Mouse (Mus musculus) embryonic fibroblast, embryonic 13.5 days (primary cell): ENCODE measurements around the gene Hoxa4.

Experiments
- CTCF ChIP-seq: IDR thresholded peaks from 2 replicates; pipeline ENCODE4 v1.5.1; 2011; ENCODE audit warnings: mild to moderate bottlenecking, control low read depth, low read length, moderate library complexity, borderline replicate concordance; ENCODE audit not compliant: insufficient read depth
- POLR2A ChIP-seq: IDR thresholded peaks from 2 replicates; pipeline ENCODE4 v1.6.1; 2011; ENCODE audit warnings: low read depth, mild to moderate bottlenecking, control low read depth, low read length, moderate library complexity

DNA sequence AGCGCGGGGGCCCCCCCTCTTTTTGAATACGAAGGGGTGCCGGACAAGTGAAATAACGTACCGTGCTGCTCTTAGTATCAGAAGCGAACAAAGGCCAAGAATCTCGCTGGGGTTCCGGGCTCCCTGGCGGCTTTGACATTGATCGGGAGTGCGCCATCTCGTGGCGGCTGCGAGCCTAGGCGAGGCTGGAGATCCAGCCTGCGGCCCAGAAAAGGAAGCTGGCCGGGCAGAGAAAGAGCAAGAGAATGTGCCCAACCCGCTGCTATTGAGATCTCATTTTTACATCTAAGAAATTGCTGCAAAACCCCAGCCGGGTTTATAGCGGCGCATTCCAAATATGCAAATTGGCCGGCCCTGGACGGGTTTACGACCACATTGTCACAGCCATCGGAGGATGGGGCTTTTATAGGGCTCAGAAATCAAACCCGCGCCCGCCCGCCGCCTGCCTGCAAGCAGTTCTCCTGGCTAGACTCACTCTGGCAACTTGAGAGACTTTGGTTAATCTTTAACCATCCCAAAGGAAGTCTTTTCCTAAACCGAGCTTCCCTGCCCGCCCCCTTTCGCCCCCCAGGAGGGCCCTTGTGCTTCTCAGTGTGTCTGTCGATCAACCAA, 48.9 kb upstream of the Hoxa4 start, which contains the start of gene Hoxa10:
- no peak; the same call in 1 of the 2 replicates for TF ChIP-seq POLR2A
- TF ChIP-seq CTCF: peak; percentile 66; the same call in 1 of the 2 replicates
